Mouse (Mus musculus) heart, postnatal 10 days (tissue): ENCODE data around the gene Gin1. TPM values are rescaled to one million over a fixed set of nuclear protein-coding genes. Genes with fewer than 3 reads are reported as not detected.

Experiments
- DNase-seq, 2 experiments: peaks; one replicate each; pipeline ENCODE4 v3.0.0; 2021
- intact Hi-C: fragments of 180-260 bp; cut with DNase I; formaldehyde crosslinking; loops from one replicate; pipeline ENCODE4 v1.15.1; 2025
- total RNA-seq, 2 experiments: library from RNA; stranded (reverse); gene quantifications; 2 replicates each; pipeline ENCODE4 v1.2.3; 2021

Gin1 gene
- total RNA-seq, 2 experiments from 2014 or later: 9.1 to 10.1 TPM

DNA sequence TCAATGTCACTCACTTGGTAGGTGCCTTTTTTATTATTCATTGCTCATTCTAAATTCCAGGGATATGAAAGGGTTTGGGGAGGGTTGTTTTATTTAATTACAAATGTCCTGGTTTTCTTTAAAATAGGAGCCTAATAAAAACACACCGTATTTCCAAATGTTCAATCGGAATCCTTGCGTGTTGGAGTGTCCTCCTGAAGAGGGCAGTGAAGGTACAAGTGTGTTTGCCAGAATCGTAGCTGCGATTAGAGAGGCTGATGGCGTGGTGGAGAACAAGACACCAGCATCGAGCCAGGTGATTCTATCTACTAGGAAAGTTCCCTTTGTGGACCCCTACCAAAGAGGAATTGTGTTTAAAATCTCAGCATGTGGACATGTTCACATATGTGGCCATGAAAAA is 15.0 kb downstream of the Gin1 start:
- peak in 1 of 2 experiments; percentile 30 for DNase-seq
- intact Hi-C loops: no loop called here

DNA sequence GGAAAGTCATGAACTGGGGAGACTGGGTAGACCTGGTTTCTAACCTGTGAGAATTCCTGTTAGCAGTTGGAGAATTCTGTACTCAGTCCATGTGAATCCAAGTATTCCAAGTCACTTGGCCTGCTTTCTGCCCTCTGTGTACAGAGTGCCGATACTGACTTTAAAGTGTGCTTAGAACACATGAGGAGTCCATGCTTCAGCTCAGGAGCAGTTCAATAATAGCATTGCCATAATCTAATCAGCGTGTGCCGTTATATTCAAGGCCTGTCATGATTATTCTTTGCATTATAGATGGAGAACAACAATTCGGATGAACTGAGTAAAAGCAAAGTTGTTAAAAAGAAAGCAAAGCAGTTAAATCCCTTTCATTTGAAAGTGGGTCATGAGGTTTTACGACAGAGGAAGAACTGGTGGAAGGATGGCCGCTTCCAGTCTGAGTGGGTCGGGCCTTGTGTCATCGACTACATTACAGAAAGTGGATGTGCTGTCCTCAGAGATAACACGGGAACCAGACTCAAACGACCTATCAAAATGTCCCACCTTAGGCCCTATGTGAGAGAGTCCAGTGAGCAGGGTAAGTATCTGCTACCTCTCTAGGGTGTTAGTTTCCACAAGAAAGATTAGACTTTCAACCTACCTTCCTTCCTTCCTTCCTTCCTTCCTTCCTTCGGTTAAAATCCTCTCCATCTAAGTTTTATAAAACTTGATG is 15.9 kb downstream of the Gin1 start:
- no peak for DNase-seq
- intact Hi-C loops: no loop called here

DNA sequence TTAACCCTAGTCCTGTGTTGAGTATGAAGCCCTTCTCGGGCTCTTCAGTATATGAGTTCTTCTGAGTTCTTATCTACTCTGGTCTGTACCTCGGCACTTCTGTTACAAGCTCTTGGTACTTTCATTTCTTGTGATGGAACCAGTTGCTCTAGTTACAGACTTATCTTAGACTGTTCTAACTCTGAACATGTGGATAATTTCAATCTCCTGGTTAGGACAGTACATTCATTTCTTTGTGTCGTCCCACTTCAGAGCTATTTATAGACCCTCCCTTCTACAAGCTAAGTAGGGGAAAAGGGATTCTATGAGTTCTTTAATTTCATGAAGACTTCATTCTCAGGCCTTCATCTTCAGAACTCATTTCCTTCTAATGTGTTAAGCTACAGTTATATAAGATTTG is 17.7 kb downstream of the Gin1 start:
- no peak for DNase-seq
- intact Hi-C loops: no loop called here

DNA sequence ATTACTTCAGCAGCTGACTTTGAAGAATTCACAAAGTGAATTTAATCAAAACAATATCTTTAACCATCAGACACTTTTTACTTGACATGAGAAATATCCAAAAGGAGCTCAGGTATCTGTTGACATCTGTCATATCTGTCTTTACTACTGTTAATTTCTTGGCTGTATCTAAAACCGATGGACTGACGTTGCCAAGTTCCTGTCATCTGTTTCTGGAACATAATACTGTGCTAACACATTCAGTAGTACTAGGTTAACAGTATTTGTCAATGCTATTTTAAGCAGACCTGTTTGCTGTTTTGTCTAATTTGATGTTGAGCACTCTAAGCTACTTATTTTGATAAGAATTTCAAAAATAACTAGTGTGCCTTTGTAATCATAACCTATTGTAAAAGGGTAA is 18.5 kb downstream of the Gin1 start:
- DNase-seq: peak; percentile 46 to 48
- intact Hi-C loops: no loop called here

DNA sequence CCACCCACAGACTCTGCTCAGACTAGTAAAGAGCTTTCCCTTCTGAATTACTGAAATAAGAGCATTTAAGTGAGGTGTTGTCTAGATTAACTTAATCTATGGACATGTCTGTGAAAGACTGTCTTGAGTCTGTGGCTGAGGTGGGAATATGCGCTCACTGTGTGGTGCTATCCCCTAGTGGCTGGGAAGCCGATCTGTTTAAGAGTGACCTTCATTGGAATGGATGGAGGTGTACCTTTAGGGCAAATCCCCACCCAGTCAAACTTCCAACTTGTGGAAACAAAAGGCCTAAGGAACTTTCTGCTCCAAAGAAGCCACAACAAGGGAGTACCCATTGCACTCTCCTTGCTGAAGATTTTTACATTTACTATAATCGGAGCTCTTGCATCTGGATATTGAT is 24.1 kb downstream of the Gin1 start:
- intact Hi-C loops: no loop called here
- no peak for DNase-seq

DNA sequence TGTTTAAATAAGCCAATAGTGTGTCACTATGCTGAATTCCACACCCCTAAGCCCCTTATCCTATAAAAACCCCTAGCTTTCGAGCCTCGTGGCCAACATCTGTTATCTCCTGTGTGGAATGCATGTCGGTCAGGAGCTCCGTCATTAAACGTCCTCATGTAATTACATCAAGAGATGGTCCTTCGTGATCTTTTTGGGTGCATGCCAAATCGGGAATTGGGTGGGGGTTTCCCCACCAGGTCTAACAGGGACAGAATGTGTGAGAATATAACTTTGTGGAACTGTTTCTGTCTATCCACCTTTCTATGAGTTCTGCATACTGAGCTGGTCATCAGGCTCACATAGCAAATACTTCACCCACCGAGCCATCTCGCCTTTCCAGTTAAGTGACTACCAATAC is 26.0 kb downstream of the Gin1 start:
- intact Hi-C loops: loop anchor here (5.0 kb wide), 1 partner anchor 34 kb away; no protein-coding TSS in a partner anchor

DNA sequence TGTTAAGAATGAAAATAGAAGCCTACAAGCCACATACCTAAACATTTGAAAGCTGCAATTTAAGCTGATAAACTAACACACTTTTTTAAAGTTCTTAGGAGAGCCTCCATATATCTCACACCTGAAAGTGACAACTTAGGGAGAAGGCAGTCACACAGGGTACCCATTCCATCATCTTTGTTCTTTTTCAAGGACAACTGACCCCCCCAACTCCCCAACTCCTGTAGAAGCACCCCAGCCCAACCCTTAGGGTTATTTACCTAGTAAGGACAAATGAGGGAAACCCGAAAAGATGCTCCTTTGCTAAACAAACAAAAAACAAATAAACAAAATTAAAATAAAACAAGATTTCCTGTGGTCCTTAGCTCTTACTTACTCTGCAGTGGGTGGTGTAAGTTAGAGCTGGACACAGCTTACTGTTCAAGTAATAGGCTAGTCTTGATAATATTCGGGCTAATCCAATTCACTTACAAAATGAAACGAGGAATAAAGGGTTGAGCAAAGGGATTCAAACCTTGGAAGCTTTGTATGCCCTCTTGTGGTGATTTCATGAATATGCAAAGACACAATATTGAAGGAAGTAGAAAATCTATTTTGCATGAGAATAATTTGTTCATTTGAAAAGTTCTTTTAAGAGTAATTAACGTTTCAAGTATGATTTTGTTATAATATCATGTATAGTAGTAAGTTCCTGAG is 32.4 kb downstream of the Gin1 start:
- intact Hi-C loops: loop anchor here (10.0 kb wide), 1 partner anchor 758 kb away; no protein-coding TSS in a partner anchor
- DNase-seq: no peak

More for the DNA sequence above, 26.0 kb downstream of the Gin1 start:
- DNase-seq: no peak

DNA sequence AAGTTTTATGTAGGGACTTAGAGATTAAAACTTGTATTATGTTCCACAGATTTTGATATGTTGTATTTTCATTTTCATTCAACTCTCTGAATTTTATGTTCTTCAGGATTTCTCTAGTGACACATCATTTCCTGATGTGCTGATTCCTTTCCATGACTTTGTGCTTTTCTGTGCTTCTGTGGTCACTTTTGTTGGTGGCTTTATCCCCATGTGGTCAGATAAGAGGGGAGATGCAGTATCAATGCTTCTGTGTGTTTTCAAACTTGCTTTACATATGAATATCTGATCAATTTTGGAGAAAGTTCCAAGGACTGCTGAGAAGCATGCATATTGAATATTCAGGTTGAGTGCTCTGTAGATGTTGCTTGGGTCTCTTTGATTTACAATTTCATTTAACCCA is 34.5 kb downstream of the Gin1 start:
- intact Hi-C loops: loop anchor here (10.0 kb wide), 1 partner anchor 760 kb away; no protein-coding TSS in a partner anchor
- DNase-seq: no peak

DNA sequence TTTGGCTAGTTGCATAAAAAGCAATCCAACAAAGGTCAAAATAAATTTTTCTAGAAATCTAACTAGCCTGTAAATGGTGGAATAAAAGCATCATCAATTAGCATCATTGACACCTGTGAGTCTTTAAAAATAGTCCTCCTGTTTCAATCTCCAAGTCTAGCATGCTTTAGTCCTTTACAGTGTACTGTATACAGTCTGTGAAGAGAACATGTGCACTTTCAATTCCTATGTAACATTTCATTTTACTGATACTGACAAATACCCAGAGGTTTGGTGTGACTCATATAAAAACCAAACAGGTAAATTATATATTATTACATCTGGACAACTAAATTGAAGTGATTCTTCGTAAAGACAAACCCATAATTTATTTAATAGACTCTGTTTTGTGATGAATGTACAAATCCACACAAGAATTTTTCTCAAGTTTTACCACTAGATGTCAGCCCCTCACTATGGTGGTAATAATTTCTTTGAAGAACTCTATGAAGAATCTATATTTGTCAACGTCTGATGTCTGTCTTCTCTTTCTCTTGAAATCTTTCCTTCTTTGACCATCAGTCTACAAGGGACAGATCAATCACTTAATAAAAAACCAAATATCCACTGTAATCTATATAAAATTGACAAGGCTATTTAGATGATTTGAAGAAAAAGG is 39.4 kb downstream of the Gin1 start:
- peak in 1 of 2 experiments; percentile 37 for DNase-seq
- intact Hi-C loops: loop anchor here (1.0 to 10.0 kb wide), 3 partner anchors 368 to 765 kb away; no protein-coding TSS in a partner anchor

DNA sequence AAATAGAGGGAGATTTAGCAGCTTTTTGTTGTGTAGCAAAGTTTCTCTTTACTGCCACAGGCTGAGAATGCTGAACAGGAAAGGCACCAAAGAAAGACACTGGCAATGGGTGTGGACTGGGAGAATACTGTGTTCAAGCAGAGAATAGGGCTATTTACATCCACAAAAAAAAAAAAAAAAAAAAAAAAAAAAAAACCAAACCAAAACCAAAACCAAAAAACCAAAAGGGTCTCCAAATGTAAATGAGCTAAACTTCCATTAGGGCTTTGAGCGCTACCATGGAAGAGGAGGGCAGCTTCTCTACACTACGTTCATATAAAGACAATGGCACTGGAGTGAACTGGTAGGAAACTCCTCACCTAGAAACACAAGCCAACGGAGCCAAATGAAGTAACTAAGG is 51.3 kb downstream of the Gin1 start:
- intact Hi-C loops: no loop called here
- DNase-seq: no peak

DNA sequence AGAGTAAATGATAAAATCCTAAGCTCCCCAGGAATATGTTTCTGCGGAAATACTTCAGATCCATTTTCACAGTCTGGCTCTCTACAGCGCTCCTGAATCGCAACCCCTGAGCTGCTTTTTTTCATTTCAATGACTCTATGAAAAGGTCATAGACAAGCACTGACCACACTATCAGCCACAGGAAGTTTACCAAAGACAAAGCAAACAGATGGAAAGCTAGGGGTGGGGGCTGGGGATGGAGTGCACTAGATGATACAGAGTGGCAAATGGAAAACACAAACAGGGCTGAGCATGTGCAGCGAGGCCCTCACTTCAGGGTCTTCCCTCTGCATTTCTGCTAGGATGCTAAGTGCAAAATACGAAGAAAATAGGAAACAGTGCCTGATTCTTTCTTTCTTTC is 52.2 kb downstream of the Gin1 start:
- DNase-seq: no peak
- intact Hi-C loops: no loop called here

DNA sequence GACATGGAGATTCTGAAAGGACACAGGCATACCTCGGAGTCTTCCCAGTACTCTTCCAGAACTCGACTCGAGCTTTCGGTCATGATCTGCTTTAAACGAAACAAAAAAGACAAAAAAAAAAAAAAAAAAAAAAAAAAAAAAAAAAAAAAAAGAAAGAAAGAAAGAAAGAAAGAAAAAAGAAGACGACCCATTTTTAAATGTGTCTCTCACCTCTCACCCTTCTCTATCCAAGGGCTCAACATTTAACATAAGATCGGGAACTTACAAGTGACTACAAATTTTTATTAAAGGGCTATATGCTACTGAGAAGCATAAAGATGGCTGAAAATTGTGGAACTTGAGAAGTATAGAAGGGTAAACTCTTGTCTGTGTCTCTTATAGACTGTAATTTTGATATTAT is 52.9 kb downstream of the Gin1 start:
- no peak for DNase-seq
- intact Hi-C loops: no loop called here

DNA sequence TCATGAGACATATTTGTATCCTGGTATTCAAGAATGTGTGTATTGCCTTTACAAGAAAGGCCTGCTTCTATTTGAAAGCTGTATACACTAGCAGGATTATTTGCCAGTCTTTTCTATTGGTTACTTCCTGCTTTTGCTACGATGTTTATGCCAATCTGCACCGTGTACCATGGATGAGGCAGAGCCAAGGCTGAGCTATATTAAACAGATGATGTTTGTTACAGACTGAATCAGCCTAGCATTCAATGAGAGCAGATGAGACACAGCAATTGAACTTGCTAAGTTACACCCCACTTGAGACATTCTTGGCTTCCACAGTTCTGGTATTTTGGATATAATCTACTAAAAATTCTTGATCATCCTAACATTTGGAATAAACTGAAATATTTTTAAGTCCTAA is 57.6 kb downstream of the Gin1 start:
- no peak for DNase-seq
- intact Hi-C loops: no loop called here

DNA sequence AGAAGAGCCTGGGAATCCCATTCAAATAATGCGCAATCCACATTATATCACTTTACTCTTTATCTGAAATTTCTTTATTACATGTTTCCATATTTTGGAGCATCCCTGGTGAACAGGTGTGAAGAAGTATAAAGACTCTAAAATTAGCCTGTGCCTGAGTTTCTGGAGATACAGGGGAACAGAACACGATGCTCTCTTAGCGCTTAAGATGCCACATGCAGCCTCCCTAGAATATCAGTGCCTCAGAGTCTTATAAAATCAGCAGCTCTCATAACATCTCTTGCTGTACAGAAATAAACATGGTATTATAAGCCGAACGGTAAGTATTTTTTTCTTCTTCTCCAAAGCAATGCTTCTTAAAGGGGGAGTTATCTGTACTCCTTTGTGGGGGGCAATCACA is 58.1 kb downstream of the Gin1 start:
- DNase-seq: no peak
- intact Hi-C loops: no loop called here

DNA sequence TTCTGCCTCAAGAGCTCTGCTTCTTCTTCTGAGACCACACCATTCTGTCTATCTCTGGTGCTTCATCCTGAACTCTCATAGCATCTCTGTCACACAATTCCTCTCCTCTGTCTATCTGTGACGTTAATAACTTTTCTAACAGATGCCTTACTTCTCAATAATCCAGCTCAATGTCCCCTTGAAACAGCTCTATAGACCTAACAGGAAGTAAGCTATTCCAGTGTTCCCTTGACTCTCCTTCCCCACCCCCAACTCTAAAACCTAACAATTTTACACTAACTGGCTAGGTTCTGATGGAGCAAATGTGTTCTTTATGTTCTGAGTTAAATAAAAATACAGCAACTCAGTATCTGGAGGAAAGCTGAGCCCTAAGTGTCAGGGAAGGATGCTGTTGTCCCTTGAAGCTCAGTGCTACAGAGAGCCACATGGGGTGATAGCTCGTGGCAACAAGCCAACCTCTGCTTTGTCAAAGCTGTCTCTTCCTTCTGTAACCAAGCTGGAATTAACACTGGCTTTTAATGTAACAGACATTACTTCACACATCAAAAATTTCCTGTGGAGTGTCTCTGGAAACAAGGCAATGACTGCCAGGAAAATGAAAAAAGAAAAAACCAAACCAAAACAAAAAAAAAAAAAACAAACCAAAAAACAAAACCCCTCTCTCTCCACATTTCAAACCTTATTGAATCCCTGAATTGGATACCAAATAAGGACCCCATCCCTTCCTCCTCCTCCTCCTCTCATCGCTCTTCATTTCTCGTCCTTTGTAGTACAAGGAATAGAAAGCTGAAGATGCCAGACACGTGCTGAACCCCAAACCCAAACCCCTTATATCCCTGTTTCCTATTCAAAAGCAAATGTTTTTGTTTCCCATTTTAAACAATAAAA is 63.7 kb downstream of the Gin1 start:
- DNase-seq: peak; percentile 76 to 81
- intact Hi-C loops: no loop called here

DNA sequence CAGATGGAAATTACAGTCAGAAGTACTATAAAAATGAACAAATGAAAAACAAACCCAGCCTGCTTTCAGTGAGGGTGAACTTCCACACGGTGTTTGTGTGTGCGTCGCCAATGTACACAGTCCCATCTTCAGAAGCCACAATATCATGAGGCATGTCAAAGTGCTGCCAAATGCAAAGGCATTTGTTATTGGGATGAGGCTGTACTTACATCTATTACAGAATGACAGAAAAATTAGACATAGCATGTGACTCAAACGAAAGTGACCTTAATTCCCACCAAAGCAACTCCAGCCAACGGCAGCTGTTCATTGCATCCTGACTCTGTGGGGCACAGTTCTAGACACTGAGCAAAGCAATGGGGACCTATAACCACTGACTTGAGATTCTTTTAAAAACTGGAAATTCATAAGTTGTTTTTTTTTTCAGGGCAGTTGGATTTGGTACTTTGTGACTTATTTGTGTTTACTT is 64.4 kb downstream of the Gin1 start:
- peak; percentile 29 to 44 for DNase-seq
- intact Hi-C loops: no loop called here
